Mouse (Mus musculus): ENCODE measurements around the gene Chrna4.

DNA sequence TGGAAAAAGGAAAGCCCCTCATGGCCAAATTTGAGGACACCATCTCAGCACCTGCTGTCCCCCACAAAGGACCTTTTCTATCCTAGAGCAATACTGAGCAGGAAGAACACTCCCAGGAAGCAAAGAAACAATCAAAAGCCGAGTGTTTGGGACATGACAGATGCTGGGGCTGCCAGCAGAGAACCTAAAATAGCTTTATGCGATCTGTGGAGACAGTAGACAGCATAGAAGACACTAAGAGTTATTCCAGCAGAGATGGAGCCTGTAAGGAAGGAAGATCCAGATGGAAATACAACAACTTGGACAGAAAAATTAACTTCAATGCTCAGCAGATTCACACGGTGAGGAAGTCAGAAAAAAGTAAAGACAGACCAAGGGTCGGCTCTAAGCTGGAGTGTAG is 22.5 kb upstream of the Chrna4 start:
- TF ChIP-seq GATA1 (IDR thresholded peaks at IDR 0.05; ENCODE audit: low read depth, low read length): no peak
- TF ChIP-seq CTCF (IDR thresholded peaks at IDR 0.05 in 2 of 3, conservative IDR thresholded peaks at IDR 0.05 in 1 of 3; ENCODE audit: control insufficient read depth in 1 of 3, insufficient read depth in 1 of 3, low read depth in 2 of 3, low read length in 3 of 3, poor library complexity in 1 of 3, severe bottlenecking in 1 of 3): no peak
- TF ChIP-seq MYC (IDR thresholded peaks at IDR 0.05; ENCODE audit: low read depth, low read length): no peak
- no peak for TF ChIP-seq TCF12 (IDR thresholded peaks at IDR 0.05; ENCODE audit: low read depth, low read length)
- no peak for TF ChIP-seq NELFE (IDR thresholded peaks at IDR 0.05; ENCODE audit: low read depth, low read length)
- TF ChIP-seq ZC3H11A (IDR thresholded peaks at IDR 0.05; ENCODE audit: low read depth, low read length): no peak
- TF ChIP-seq POLR2A (IDR thresholded peaks at IDR 0.05; ENCODE audit: control insufficient read depth in 1 of 2, insufficient read depth in 1 of 2, low read depth in 1 of 2, low read length in 2 of 2, poor library complexity in 1 of 2): no peak
- no peak for TF ChIP-seq SMC3 (IDR thresholded peaks at IDR 0.05; ENCODE audit: low read depth, low read length)
